Mouse (Mus musculus) midbrain, embryonic 14.5 days (tissue): ENCODE data around the gene Rcan2. TPM values are rescaled to one million over a fixed set of nuclear protein-coding genes. Genes with fewer than 3 reads are reported as not detected.

ENCODE experiments used
- ATAC-seq: fragments of 200-750 bp; cut with Nextera tagmentation; 2 replicates; pipeline ENCODE4 v1.8.0; 2017; ENCODE audit warnings: moderate number of reproducible peaks, moderate library complexity; ENCODE audit not compliant: low FRiP score, low TSS enrichment
- DNase-seq: peaks from one replicate; pipeline ENCODE4 v3.0.0-alpha.2; 2015
- H3K27ac ChIP-seq: fragments of 300-500 bp; sonication (generic); replicated peaks from 2 replicates; pipeline ENCODE4 v1.5.1; 2014; ENCODE audit warnings: mild to moderate bottlenecking, low read depth, low read length, moderate library complexity
- H3K27me3 ChIP-seq: fragments of 300-500 bp; sonication (generic); 2 replicates; pipeline ENCODE4 v1.6.1; 2014; ENCODE audit warnings: low read length, control low read depth, mixed read lengths; ENCODE audit not compliant: control insufficient read depth, insufficient read depth
- H3K36me3 ChIP-seq: fragments of 300-500 bp; sonication (generic); 2 replicates; pipeline ENCODE4 v1.6.1; 2014; ENCODE audit warnings: low read length, control low read depth; ENCODE audit not compliant: control insufficient read depth, insufficient read depth
- H3K4me1 ChIP-seq: fragments of 300-500 bp; sonication (generic); 2 replicates; pipeline ENCODE4 v1.6.1; 2014; ENCODE audit warnings: mild to moderate bottlenecking, antibody characterized with exemption, low read length, control low read depth; ENCODE audit not compliant: control insufficient read depth, insufficient read depth
- H3K4me2 ChIP-seq: fragments of 300-500 bp; sonication (generic); 2 replicates; pipeline ENCODE4 v1.6.1; 2014; ENCODE audit warnings: mild to moderate bottlenecking, low read length, moderate library complexity
- H3K4me3 ChIP-seq: fragments of 300-500 bp; sonication (generic); replicated peaks from 2 replicates; pipeline ENCODE4 v1.5.1; 2014; ENCODE audit warnings: low read depth, low read length
- H3K9ac ChIP-seq: fragments of 300-500 bp; sonication (generic); replicated peaks from 2 replicates; pipeline ENCODE4 v1.6.1; 2014; ENCODE audit warnings: mild to moderate bottlenecking, low read length, moderate library complexity
- H3K9me3 ChIP-seq: fragments of 300-500 bp; sonication (generic); 2 replicates; pipeline ENCODE4 v1.6.1; 2016; ENCODE audit warnings: low read length, control low read depth, mixed read lengths; ENCODE audit not compliant: control insufficient read depth
- WGBS: fragments of 180-500 bp; shearing (Covaris S2); extraction: QIAGEN DNeasy Blood & Tissue Kit; methylation state at CpG from one replicate; pipeline ENCODE4 v1.1.7; 2014; 5-methylcytosine and 5-hydroxymethylcytosine counted together
- polyA plus RNA-seq: library from polyadenylated mRNA; unstranded; fragments of >200 nt; fragmentation: Nextera tagmentation; extraction: Ambion mirVana; gene quantifications from 2 replicates; pipeline ENCODE4 v1.2.1, GENCODE M21; 2014

Rcan2 gene
- polyA plus RNA-seq, 1 experiment from 2014 or later: 79.4 TPM

DNA sequence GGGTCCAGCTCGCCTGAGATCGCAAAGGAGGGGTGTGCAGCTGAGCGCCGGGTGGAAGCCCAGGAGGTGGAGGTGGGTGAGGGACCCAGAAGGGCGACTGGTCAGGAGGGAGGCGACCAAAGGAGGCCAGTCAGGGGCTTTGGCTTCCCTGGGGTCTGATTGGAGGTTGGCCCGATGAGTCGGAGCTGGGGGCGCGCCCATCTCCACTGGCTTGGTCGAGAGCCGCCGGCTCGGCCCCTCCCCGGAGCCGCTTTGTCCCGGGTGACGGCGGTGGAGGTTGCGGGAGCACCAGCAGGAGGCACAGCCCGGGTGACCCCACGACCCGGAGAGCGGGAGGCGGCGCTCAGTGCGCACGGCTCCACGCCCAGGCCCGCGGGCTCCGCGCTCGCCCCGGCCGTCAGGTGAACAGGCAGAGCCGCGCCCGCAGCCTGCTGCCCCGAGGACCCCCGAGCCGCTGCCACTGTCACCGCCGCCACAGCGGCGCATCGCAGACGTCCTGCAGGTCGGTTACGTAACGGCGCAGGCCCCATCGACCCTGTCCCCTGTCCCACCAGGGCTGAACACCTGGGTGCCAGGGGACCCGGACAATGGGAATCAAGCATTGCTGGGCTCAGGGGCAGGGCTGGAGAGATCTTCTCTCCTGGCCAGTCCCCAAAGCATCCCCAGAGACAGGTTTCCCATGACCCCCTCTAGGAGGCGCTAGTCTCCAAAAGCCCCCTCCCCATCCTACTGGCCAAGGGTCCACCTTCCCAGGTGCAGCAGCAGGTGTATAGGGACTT, 633 bp downstream of the Rcan2 start:
- H3K4me2 ChIP-seq: peak overlapping the region; percentile 85
- H3K36me3 ChIP-seq: no peaks in the 10 kb centered on the region
- peak overlapping the region; percentile 65 for H3K4me3 ChIP-seq
- 0 out of 2 replicates have a peak, but pooled peaks cover 4% of the 10 kb centered on the region for H3K4me1 ChIP-seq
- DNase-seq (peak; percentile 78), ATAC-seq (peak; percentile 86)
- no peaks in the 10 kb centered on the region for H3K9me3 ChIP-seq
- peak overlapping the region; percentile 70 for H3K27ac ChIP-seq
- H3K27me3 ChIP-seq: no peaks in the 10 kb centered on the region
- WGBS: under 1% methylated on average over 55 of the region's 55 CpGs
- peak overlapping the region; percentile 88 for H3K9ac ChIP-seq

GRCm38 (mm10) chr17:43802414-43802813, 1.3 kb downstream of the Rcan2 start:
- H3K4me3 ChIP-seq: peak overlapping the region; percentile 65
- H3K9me3 ChIP-seq: no peaks in the 10 kb centered on the region
- H3K4me2 ChIP-seq: peak overlapping the region; percentile 85
- DNase-seq (no peak), ATAC-seq (no peak)
- 0 out of 2 replicates have a peak, but pooled peaks cover 4% of the 10 kb centered on the region for H3K4me1 ChIP-seq
- no peaks in the 10 kb centered on the region for H3K27me3 ChIP-seq
- 61% methylated on average over 11 of the region's 11 CpGs for WGBS
- H3K27ac ChIP-seq: peak overlapping the region; percentile 70; the same call in 1 of the 2 replicates
- H3K9ac ChIP-seq: peak overlapping the region; percentile 88
- H3K36me3 ChIP-seq: no peaks in the 10 kb centered on the region

GRCm38 (mm10) chr17:43803111-43803510, 2.0 kb downstream of the Rcan2 start:
- Histone ChIP-seq H3K9me3 (no peaks in the 10 kb centered on the region), H3K9ac (no peak overlapping the region), H3K4me1 (0 out of 2 replicates have a peak, but pooled peaks cover 4% of the 10 kb centered on the region), H3K4me3 (no peak overlapping the region), H3K4me2 (peak overlapping the region; percentile 85; the same call in 1 of the 2 replicates), H3K27me3 (no peaks in the 10 kb centered on the region), H3K27ac (no peak overlapping the region), H3K36me3 (no peaks in the 10 kb centered on the region)
- WGBS: 89% methylated on average over 2 of the region's 2 CpGs
- ATAC-seq (no peak), DNase-seq (no peak)

- H3K4me1 ChIP-seq: 0 out of 2 replicates have a peak, but pooled peaks cover 4% of the 10 kb centered on the region
- no peak overlapping the region for H3K27ac ChIP-seq
- H3K4me2 ChIP-seq: no peak overlapping the region
- no peak overlapping the region for H3K9ac ChIP-seq
- WGBS: 82% methylated on average over 6 of the region's 6 CpGs
- no peaks in the 10 kb centered on the region for H3K9me3 ChIP-seq
- ATAC-seq: no peak
- no peaks in the 10 kb centered on the region for H3K27me3 ChIP-seq
- DNase-seq: no peak
- H3K4me3 ChIP-seq: no peak overlapping the region
- no peaks in the 10 kb centered on the region for H3K36me3 ChIP-seq
Measured at GRCm38 (mm10) chr17:43803764-43804163, 2.6 kb downstream of the Rcan2 start.

DNA sequence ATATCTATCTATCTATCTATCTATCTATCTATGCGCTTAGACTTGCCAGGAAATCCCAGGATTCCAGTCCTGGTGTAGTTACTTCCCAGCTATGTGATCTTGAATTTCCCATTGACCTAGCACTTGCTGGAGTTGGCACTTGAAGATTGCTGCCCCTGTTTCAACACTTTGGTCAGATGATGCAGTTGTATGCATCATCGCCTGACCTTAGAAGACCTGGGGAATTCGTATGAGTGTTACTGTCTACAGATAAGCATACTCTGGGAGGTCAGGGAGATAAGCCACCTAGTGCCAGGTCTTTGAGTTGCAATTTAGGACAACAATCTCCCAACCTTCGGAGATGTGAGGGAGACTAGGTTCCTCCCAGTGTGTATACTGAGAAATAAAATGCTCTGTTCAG, 5.7 kb downstream of the Rcan2 start:
- no peak for ATAC-seq
- no peaks in the 10 kb centered on the region for H3K27me3 ChIP-seq
- H3K36me3 ChIP-seq: no peaks in the 10 kb centered on the region

DNA sequence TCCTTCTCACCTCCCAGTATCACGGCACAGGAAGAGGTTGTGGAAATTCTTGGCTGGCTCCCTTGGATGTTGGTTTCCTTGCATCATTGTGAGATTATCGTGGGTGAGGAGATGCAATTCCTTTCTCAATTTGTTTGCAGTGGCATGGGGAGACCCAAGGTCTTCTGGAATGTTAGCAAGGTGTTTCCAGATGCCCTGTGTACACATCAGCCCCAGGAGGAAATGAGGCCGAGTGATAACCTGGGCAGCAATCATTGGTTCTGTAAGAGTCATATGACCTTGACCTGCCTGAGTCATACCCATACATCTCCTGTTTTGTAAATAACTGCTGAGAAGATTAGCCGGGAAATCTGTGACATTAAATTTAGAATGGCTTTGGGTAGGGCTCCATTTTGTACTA, 10.3 kb downstream of the Rcan2 start:
- H3K9ac ChIP-seq: no peak overlapping the region
- no peaks in the 10 kb centered on the region for H3K9me3 ChIP-seq
- no peak for DNase-seq
- WGBS: 85% methylated on average over 4 of the region's 4 CpGs
- no peaks in the 10 kb centered on the region for H3K36me3 ChIP-seq
- H3K27me3 ChIP-seq: no peaks in the 10 kb centered on the region
- H3K4me3 ChIP-seq: no peak overlapping the region
- no peak overlapping the region for H3K4me2 ChIP-seq
- ATAC-seq: no peak
- no peak overlapping the region for H3K27ac ChIP-seq
- H3K4me1 ChIP-seq: no peaks in the 10 kb centered on the region

More for the DNA sequence above, 5.7 kb downstream of the Rcan2 start:
- no peak overlapping the region for H3K4me2 ChIP-seq
- no peak overlapping the region for H3K4me3 ChIP-seq
- H3K27ac ChIP-seq: no peak overlapping the region
- no peak overlapping the region for H3K9ac ChIP-seq
- WGBS: 82% methylated on average over 4 of the region's 4 CpGs
- H3K4me1 ChIP-seq: 0 out of 2 replicates have a peak, but pooled peaks cover 4% of the 10 kb centered on the region
- DNase-seq: no peak
- H3K9me3 ChIP-seq: no peaks in the 10 kb centered on the region

GRCm38 (mm10) chr17:43815376-43815775, 14.2 kb downstream of the Rcan2 start:
- Histone ChIP-seq H3K27ac (no peak overlapping the region), H3K9me3 (no peaks in the 10 kb centered on the region), H3K4me1 (no peaks in the 10 kb centered on the region), H3K9ac (no peak overlapping the region), H3K27me3 (no peaks in the 10 kb centered on the region), H3K36me3 (no peaks in the 10 kb centered on the region), H3K4me2 (no peak overlapping the region), H3K4me3 (no peak overlapping the region)
- 94% methylated on average over 4 of the region's 4 CpGs for WGBS
- DNase-seq (no peak), ATAC-seq (no peak)

DNA sequence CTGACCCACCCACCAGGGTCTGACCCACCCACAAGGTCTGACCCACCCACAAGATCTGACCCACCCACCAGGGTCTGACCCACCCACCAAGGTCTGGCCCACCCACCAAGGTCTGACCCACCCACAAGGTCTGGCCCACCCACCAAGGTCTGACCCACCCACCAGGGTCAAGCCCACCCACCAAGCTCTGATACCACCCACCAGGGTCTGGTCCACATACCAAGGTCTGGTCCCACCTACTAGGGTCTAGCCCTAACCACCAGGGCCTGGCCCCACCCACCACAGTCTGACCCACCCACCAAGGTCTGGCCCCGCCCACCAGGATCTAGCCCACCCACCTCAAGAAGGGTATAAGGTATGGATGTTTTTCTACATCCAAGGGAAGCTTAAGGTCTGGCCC, 15.3 kb downstream of the Rcan2 start:
- Histone ChIP-seq H3K9ac (no peak overlapping the region), H3K27me3 (no peaks in the 10 kb centered on the region), H3K4me2 (no peak overlapping the region), H3K4me1 (peaks cover under 1% of the 10 kb centered on the region; the same call in 1 of the 2 replicates), H3K9me3 (no peaks in the 10 kb centered on the region), H3K27ac (no peak overlapping the region), H3K4me3 (no peak overlapping the region), H3K36me3 (no peaks in the 10 kb centered on the region)
- DNase-seq (no peak), ATAC-seq (peak; percentile 62)
- 74% methylated on average over 1 of the region's 1 CpGs for WGBS

- Histone ChIP-seq H3K9ac (no peak overlapping the region), H3K27me3 (no peaks in the 10 kb centered on the region), H3K4me3 (no peak overlapping the region), H3K4me1 (peaks cover 5% of the 10 kb centered on the region), H3K4me2 (no peak overlapping the region), H3K27ac (no peak overlapping the region), H3K36me3 (no peaks in the 10 kb centered on the region), H3K9me3 (no peaks in the 10 kb centered on the region)
- DNase-seq (no peak), ATAC-seq (no peak)
- 85% methylated on average over 10 of the region's 10 CpGs for WGBS
Measured at GRCm38 (mm10) chr17:43817171-43817570, 16.0 kb downstream of the Rcan2 start.
